Mouse (Mus musculus) spleen, adult 2 months (tissue): ENCODE data around the gene Hist1h3f. TPM values are rescaled to one million over a fixed set of nuclear protein-coding genes. Genes with fewer than 3 reads are reported as not detected.
A peak's percentile ranks its signal among the peaks of the same experiment; 100 is the strongest.

ENCODE experiments used
- DNase-seq, 2 experiments: peaks; one replicate each; pipeline versions ENCODE4 v3.0.0 to v3.0.0-alpha.2; 2012 to 2021; ENCODE audit warnings: low spot score in 2 of 2, low read depth in 1 of 2
- H3K27ac ChIP-seq: fragments of 200-500 bp; 2 replicates; pipeline ENCODE4 v1.5.1; 2012; ENCODE audit warnings: low read length, inconsistent platforms; ENCODE audit not compliant: insufficient read depth
- H3K27me3 ChIP-seq: fragments of 200-500 bp; 2 replicates; pipeline ENCODE4 v1.6.1; 2012; ENCODE audit warnings: mild to moderate bottlenecking, moderate library complexity, low read length, inconsistent platforms; ENCODE audit not compliant: control insufficient read depth, insufficient read depth
- H3K36me3 ChIP-seq: fragments of 200-500 bp; 2 replicates; pipeline ENCODE4 v1.6.1; 2012; ENCODE audit warnings: mild to moderate bottlenecking, low read length, inconsistent platforms; ENCODE audit not compliant: control insufficient read depth, insufficient read depth
- H3K4me1 ChIP-seq: fragments of 200-500 bp; 2 replicates; pipeline ENCODE4 v1.6.1; 2011; ENCODE audit warnings: inconsistent platforms; ENCODE audit not compliant: control insufficient read depth, insufficient read depth, insufficient read length
- H3K4me3 ChIP-seq: fragments of 200-500 bp; 2 replicates; pipeline ENCODE4 v1.5.1; 2011; ENCODE audit warnings: mild to moderate bottlenecking, inconsistent platforms; ENCODE audit not compliant: insufficient read depth, insufficient read length; ENCODE audit errors: extremely low read depth
- CTCF ChIP-seq: fragments of 200-500 bp; IDR thresholded peaks from 2 replicates; pipeline ENCODE4 v1.5.1; 2011; ENCODE audit warnings: mild to moderate bottlenecking, inconsistent platforms; ENCODE audit not compliant: insufficient read depth, insufficient read length, insufficient replicate concordance; ENCODE audit errors: extremely low read depth
- POLR2A ChIP-seq: fragments of 200-500 bp; IDR thresholded peaks from 2 replicates; pipeline ENCODE4 v1.6.1; 2011; ENCODE audit warnings: low read depth, low read length, inconsistent platforms
- WGBS: fragments of 180-500 bp; shearing (Covaris S2); methylation state at CpG from one replicate; pipeline ENCODE4 v1.1.7; 2018; 5-methylcytosine and 5-hydroxymethylcytosine counted together
- polyA plus RNA-seq: library from polyadenylated mRNA; depleted of rRNA; stranded (reverse); fragments of >200 nt; gene quantifications from 2 replicates; pipeline ENCODE4 v1.2.3, GENCODE M21; 2012

Hist1h3f gene
- polyA plus RNA-seq, 1 experiment = 10.2 TPM

DNA sequence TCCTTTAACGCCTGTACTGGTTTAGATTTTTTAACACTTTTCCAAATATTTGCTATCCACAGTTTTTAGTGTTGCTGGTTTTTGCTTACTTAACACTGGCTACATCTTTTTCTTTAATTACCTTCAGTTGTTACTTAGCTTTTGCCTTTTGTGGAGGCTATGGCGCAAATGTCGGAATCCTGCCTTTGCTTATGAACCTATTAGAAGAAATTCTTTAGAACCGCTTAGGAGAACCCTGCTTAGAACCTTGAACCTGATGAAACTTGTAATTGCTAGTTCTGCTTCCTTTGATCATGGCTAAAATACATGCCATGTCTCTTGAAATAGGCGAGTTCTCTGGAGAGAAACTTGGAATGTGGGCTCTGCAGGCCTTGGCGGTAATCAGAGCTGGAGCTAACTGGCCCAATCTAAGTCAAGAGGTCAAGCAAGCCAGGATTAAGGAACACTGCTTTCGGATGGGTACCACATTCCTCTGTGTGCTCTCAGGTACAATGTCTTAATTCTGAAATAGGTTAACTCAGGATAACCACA is 32.6 kb downstream of the Hist1h3f start:
- Histone ChIP-seq H3K27me3 (no peaks in the 10 kb centered on the region), H3K4me1 (peaks cover 2% of the 10 kb centered on the region; the same call in 1 of the 2 replicates)
- TF ChIP-seq CTCF = no peak
- no peak for TF ChIP-seq POLR2A

DNA sequence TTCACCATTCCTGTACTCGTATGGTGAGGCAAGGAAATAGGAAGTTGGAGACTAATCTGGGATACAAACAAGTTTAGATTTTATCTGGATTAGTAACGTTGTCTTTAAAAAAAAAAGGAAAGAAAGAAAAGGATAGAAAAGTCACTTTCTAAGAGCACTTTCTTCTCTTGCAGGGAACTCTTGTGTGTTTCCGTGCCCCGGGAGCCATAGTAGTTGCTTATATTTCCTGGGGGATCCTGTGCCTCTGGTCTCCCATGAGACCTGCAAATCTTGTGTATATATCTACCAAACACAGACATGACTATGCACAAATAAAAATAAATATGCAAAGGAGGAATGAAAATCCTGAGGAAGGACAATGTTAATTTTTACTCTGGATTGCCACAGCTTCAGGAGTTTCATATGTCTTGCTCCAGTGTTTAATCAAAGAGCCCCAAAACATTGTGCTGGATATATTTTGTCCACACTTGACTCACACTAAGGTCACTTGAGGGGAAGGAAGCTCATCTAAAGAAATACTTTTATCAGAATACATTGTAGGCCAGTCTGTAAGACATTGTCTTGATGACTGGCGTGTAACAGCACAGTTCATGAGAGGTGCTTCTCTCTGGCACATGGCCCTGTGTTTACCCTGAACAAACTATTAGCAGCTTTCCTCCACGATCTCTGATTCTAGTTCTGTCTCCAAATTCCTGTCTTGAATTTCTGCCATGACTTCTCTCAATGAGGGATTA is 33.2 kb downstream of the Hist1h3f start:
- Histone ChIP-seq H3K4me1 (peaks cover 2% of the 10 kb centered on the region; the same call in 1 of the 2 replicates), H3K4me3 (no peak overlapping the region; the same call in 1 of the 2 replicates), H3K27ac (no peak overlapping the region), H3K36me3 (no peaks in the 10 kb centered on the region), H3K27me3 (no peaks in the 10 kb centered on the region)
- DNase-seq = no peak
- WGBS = 59% methylated on average over 6 of the region's 6 CpGs
- TF ChIP-seq POLR2A = no peak

More for the DNA sequence above, 32.6 kb downstream of the Hist1h3f start:
- peak overlapping the region; percentile 21; the same call in 1 of the 2 replicates for H3K27ac ChIP-seq
- peak overlapping the region; percentile 28 for H3K4me3 ChIP-seq
- 49% methylated on average over 7 of the region's 7 CpGs for WGBS
- DNase-seq = no peak
- H3K36me3 ChIP-seq = no peaks in the 10 kb centered on the region

DNA sequence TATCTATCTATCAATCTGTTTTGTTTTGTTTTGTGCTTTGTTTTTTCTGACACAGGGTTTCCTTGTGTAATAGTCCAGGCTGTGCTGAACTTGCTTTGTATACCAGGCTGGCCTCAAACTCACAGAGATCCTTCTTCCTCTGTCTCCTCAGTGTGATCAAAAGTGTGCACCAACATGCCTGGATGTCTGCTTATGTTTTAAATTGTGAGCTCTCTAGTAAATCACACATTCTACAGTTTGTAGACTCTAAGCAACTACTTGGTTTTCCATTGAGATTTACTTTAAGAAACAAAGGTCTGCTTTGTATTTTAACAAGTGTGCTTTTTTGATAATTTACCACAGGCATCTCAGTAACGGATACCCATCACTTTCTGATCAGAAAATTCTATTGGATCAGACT is 34.0 kb downstream of the Hist1h3f start:
- Histone ChIP-seq H3K36me3 (no peaks in the 10 kb centered on the region), H3K27ac (no peak overlapping the region), H3K4me1 (peaks cover 2% of the 10 kb centered on the region; the same call in 1 of the 2 replicates), H3K4me3 (no peak overlapping the region; the same call in 1 of the 2 replicates), H3K27me3 (no peaks in the 10 kb centered on the region)
- 100% methylated on average over 1 of the region's 1 CpGs for WGBS
- TF ChIP-seq POLR2A = no peak
- no peak for TF ChIP-seq CTCF
- no peak for DNase-seq

DNA sequence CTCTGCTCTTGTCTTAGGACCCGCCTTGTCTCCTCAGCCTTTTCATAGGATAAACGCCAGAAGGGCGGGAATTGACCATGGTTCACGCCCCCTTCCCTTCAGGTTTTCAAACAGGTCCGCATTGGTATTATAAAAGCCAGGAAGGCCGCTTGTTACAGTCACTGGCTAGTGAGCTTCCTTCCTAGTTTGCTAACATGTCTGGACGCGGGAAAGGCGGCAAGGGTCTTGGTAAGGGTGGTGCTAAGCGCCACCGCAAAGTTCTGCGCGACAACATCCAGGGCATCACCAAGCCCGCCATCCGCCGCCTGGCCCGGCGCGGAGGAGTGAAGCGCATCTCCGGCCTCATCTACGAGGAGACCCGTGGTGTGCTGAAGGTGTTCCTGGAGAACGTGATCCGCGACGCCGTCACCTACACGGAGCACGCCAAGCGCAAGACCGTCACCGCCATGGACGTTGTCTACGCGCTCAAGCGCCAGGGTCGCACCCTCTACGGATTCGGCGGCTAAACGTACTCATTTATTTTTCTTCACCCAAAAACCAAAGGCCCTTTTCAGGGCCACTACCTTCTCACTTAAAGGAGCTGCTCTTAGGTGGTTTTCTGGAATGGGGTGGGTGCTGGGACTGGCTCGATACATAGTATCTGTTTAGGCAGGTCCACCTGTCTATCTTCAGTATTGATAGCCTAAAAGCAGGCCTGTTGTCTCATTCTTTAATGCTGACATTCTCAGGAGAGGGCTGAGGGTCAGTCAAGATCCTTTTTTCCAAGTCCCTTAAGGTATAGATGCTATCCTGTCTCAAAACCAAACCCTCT is 37.8 kb downstream of the Hist1h3f start, which contains the start of gene Hist1h4d:
Gene Hist1h4d, plus strand, starts transcription at position 191 of the 811 bp plus-strand sequence.
- TF ChIP-seq POLR2A (peak; percentile 99), CTCF (no peak)
- DNase-seq = peak; percentile 89 to 94
- Histone ChIP-seq H3K27me3 (no peaks in the 10 kb centered on the region), H3K4me1 (peaks cover 4% of the 10 kb centered on the region; the same call in 1 of the 2 replicates), H3K36me3 (no peaks in the 10 kb centered on the region), H3K4me3 (peak within 1 kb of the TSS; percentile 58), H3K27ac (peak within 1 kb of the TSS; percentile 57)
- WGBS = under 1% methylated on average over 43 of the region's 43 CpGs

DNA sequence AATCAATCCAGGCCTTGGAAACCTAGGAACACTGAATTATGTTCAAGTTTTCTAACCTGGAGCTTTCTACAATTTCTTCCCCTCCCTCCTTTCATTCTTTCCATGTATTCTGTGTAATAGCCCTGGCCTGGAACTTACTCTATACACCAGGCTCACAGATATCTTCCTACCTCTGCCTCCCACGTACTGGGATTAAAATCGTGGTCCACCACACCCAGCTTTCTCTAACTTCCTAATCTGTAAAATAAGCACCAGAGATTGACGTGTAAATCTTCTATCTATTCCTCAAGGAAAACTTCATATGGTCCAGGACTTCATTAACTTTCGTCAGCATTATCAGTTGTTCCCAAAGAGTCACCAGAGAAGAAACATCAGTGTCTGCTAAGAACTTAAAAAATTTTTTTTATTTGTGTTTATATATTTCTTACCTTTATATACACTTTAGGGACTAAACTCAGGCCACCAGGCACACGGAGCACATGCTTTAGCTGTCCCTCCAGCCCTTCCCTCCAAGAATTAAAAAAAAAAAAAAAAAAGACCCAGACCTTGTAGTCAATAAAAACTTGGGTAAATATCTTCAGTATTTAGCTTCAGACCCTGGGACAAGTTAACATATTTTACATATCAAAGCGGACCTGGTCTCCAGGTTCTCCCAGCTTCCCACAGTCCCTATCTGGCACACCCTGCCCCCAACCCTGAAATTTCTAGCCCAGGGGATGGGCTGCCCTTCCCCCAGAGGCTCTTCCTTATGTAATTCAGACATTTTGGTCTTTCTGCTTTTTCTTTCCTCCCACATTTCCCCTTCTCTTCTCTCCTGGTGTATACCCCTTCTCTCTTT is 38.6 kb downstream of the Hist1h3f start:
- no peak for DNase-seq
- Histone ChIP-seq H3K4me3 (peak overlapping the region; percentile 58; the same call in 1 of the 2 replicates), H3K36me3 (no peaks in the 10 kb centered on the region), H3K27me3 (no peaks in the 10 kb centered on the region), H3K27ac (peak overlapping the region; percentile 57), H3K4me1 (peaks cover 3% of the 10 kb centered on the region; the same call in 1 of the 2 replicates)
- WGBS = 29% methylated on average over 6 of the region's 6 CpGs
- TF ChIP-seq CTCF (no peak), POLR2A (no peak)
